22 mouse cellular contexts compared by ENCODE assay signal in genomic region chr1:42745047-42745446, GRCm38 (mm10). TPM values are rescaled to one million over a fixed set of nuclear protein-coding genes. Genes with fewer than 3 reads are reported as not detected.
"Had no signal": no experiment of that assay in that cellular context is flagged by ENCODE, and none has a peak within 500 bp of the region (broad histone marks: within the 10 kb centered on the region; RNA-seq: fewer than 3 reads in every experiment).

No protein-coding gene starts in this region.

- H3K36me3 ChIP-seq: limb, embryonic 10.5 days; limb, embryonic 13.5 days; liver, embryonic 12.5 days; liver, embryonic 15.5 days; lung, embryonic 15.5 days; stomach, embryonic 15.5 days had no signal

- H3K4me1 ChIP-seq: liver, embryonic 12.5 days; liver, embryonic 15.5 days; lung, embryonic 15.5 days; stomach, embryonic 15.5 days had no signal

- H3K9me3 ChIP-seq: limb, embryonic 10.5 days; limb, embryonic 13.5 days; liver, embryonic 12.5 days; liver, embryonic 15.5 days; lung, embryonic 15.5 days; stomach, embryonic 15.5 days had no signal

- ATAC-seq: intestine, postnatal 0 days; liver, embryonic 12.5 days had no signal

- H3K4me2 ChIP-seq: limb, embryonic 13.5 days; liver, embryonic 12.5 days; liver, embryonic 15.5 days; lung, embryonic 15.5 days; midbrain, embryonic 11.5 days; stomach, embryonic 15.5 days had no signal

- DNase-seq: kidney, postnatal 10 days; kidney, postnatal 36 days; layer of hippocampus, postnatal 36 days; liver; lung, adult 18-20 months; lung, postnatal 10 days; lung, postnatal 36 days; midbrain, embryonic 14.5 days; right cerebral cortex, adult 18-20 months; right cerebral cortex, postnatal 14 days; spleen, adult 18-20 months; thymus, postnatal 25 days had no signal

- H3K9ac ChIP-seq: limb, embryonic 13.5 days; liver, embryonic 12.5 days; liver, embryonic 15.5 days; lung, embryonic 15.5 days; stomach, embryonic 15.5 days had no signal

- H3K27ac ChIP-seq: left cerebral cortex, adult 2 months; limb, embryonic 10.5 days; limb, embryonic 13.5 days; liver, embryonic 12.5 days; liver, embryonic 15.5 days; lung, embryonic 15.5 days; stomach, embryonic 15.5 days had no signal

- H3K27me3 ChIP-seq: limb, embryonic 13.5 days; liver, embryonic 12.5 days; liver, embryonic 15.5 days; lung, embryonic 15.5 days; stomach, embryonic 15.5 days had no signal

- H3K4me3 ChIP-seq: left cerebral cortex, adult 2 months; limb, embryonic 10.5 days; limb, embryonic 13.5 days; liver, embryonic 12.5 days; liver, embryonic 15.5 days; lung, embryonic 15.5 days; stomach, embryonic 15.5 days had no signal

RNA-seq across cellular contexts. Expression of gene Pou3f3, which starts 49.5 kb away (rescaled TPM):
- total RNA-seq: megakaryocyte-erythroid progenitor cell, adult 5-6 weeks had no signal
- polyA plus RNA-seq: limb, embryonic 10.5 days had no signal
